Mouse (Mus musculus) frontal cortex, postnatal 36 days (tissue): ENCODE data around the gene Mfsd6l.
A peak's percentile ranks its signal among the peaks of the same experiment; 100 is the strongest.

Source experiments
- DNase-seq, 2 experiments: peaks; one replicate each; pipeline ENCODE4 v3.0.0; 2022; ENCODE audit warnings: low spot score in 2 of 2

Mfsd6l gene

GRCm38 (mm10) chr11:68553981-68554471, 2.0 kb upstream of the Mfsd6l start:
- DNase-seq: no peak

- DNase-seq: no peak
Observed at GRCm38 (mm10) chr11:68559546-68559945, 3.6 kb downstream of the Mfsd6l start.

- DNase-seq: no peak
Observed at GRCm38 (mm10) chr11:68561957-68562950, 6.3 kb downstream of the Mfsd6l start.

GRCm38 (mm10) chr11:68564356-68565031, 8.5 kb downstream of the Mfsd6l start:
- DNase-seq: no peak

- no peak for DNase-seq
Observed at GRCm38 (mm10) chr11:68565032-68565429, 9.0 kb downstream of the Mfsd6l start.

- peak; percentile 84 to 92 for DNase-seq
Observed at GRCm38 (mm10) chr11:68566447-68567059, 10.6 kb downstream of the Mfsd6l start.

GRCm38 (mm10) chr11:68570861-68571260, 14.9 kb downstream of the Mfsd6l start:
- DNase-seq: no peak

GRCm38 (mm10) chr11:68577076-68577475, 21.1 kb downstream of the Mfsd6l start:
- DNase-seq: no peak

GRCm38 (mm10) chr11:68579462-68579881, 23.5 kb downstream of the Mfsd6l start:
- peak; percentile 41 to 65 for DNase-seq

GRCm38 (mm10) chr11:68580566-68580965, 24.6 kb downstream of the Mfsd6l start:
- DNase-seq: no peak

- DNase-seq: peak; percentile 56 to 68
Observed at GRCm38 (mm10) chr11:68583225-68583624, 27.2 kb downstream of the Mfsd6l start.

GRCm38 (mm10) chr11:68583906-68584480, 28.0 kb downstream of the Mfsd6l start:
- no peak for DNase-seq

- no peak for DNase-seq
Observed at GRCm38 (mm10) chr11:68585890-68586289, 29.9 kb downstream of the Mfsd6l start.

- DNase-seq: no peak
Observed at GRCm38 (mm10) chr11:68586721-68587120, 30.7 kb downstream of the Mfsd6l start, which contains the start of gene Ccdc42. TSS of gene Ccdc42 (plus strand) at chr11:68587021.

- DNase-seq: peak; percentile 77 to 85
Observed at GRCm38 (mm10) chr11:68589055-68589809, 33.2 kb downstream of the Mfsd6l start.

GRCm38 (mm10) chr11:68591708-68592107, 35.7 kb downstream of the Mfsd6l start:
- DNase-seq: no peak

- no peak for DNase-seq
Observed at GRCm38 (mm10) chr11:68593247-68593646, 37.3 kb downstream of the Mfsd6l start.

- DNase-seq: no peak
Observed at GRCm38 (mm10) chr11:68597912-68598311, 41.9 kb downstream of the Mfsd6l start.

GRCm38 (mm10) chr11:68600551-68601021, 44.6 kb downstream of the Mfsd6l start:
- DNase-seq: peak; percentile 32 to 45

- DNase-seq: no peak
Observed at GRCm38 (mm10) chr11:68601486-68601991, 45.6 kb downstream of the Mfsd6l start.
